Mouse (Mus musculus) liver, postnatal 0 days (tissue): Measurements from ENCODE around the gene Scarb2.

Experiments
- CTCF ChIP-seq: sonication (generic); IDR thresholded peaks from 2 replicates; pipeline ENCODE4 v1.5.1; 2016; ENCODE audit warnings: antibody characterized with exemption, low read depth
- EP300 ChIP-seq: IDR thresholded peaks from 2 replicates; pipeline ENCODE4 v1.6.1; 2016; ENCODE audit warnings: antibody characterized with exemption, low read depth, mild to moderate bottlenecking

DNA sequence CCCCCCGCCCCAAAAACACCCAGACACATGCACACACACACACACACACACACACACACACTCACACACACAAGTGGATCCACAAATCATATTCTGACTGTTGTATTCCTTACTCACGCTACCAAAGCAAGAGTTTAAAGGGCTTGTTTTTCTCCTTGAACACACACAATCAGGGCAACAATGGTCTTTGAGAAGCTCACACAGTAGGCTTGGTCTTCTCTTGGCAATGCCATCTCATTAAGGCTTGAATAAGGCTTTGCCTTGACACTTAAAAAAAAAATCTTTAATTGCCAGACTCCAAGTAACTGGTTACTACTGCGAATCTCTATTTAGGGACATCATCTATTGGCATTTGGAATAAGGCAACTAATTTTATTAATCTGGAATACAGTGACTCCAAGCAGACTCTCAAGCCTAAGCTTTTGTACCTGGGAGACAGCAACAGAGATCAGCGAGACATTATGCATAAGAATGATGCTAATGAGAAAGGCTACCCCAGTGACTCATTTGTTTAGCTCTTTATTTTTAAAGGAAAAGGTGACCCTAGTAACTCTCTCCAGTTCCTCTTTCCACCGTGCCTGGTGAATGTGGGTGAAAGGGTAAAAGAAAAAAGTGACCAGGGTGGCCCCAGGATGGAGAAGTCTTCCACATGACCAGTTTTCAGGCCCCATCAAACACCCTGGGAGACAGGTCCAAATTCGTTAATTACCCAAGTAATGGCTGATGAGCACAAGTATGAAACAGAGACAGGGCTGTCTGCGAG is 2.6 kb downstream of the Scarb2 start:
- TF ChIP-seq CTCF (no peak), EP300 (no peak)
